Mouse (Mus musculus) heart, postnatal 0 days (tissue): Measurements from ENCODE around the gene Fam171a1. TPM values are rescaled to one million over a fixed set of nuclear protein-coding genes. Genes with fewer than 3 reads are reported as not detected.

Experiments
- ATAC-seq: fragments of 200-750 bp; cut with Nextera tagmentation; 2 replicates; pipeline ENCODE4 v1.8.0; 2017; ENCODE audit warnings: low read depth, moderate number of reproducible peaks, moderate library complexity; ENCODE audit not compliant: insufficient read depth
- DNase-seq: peaks from one replicate; pipeline ENCODE4 v3.0.0-alpha.2; 2016; ENCODE audit warnings: low spot score
- H3K27ac ChIP-seq: fragments of 300-500 bp; sonication (generic); 2 replicates; pipeline ENCODE4 v1.5.1; 2014; ENCODE audit warnings: low read depth, mild to moderate bottlenecking
- H3K27me3 ChIP-seq: fragments of 300-500 bp; sonication (generic); 2 replicates; pipeline ENCODE4 v1.6.1; 2014; ENCODE audit warnings: low read length, mixed read lengths; ENCODE audit not compliant: control insufficient read depth, insufficient read depth
- H3K36me3 ChIP-seq: fragments of 300-500 bp; sonication (generic); replicated peaks from 2 replicates; pipeline ENCODE4 v1.6.1; 2014; ENCODE audit warnings: low read length, mixed read lengths; ENCODE audit not compliant: control insufficient read depth, insufficient read depth
- H3K4me1 ChIP-seq: fragments of 300-500 bp; sonication (generic); 2 replicates; pipeline ENCODE4 v1.6.1; 2014; ENCODE audit warnings: antibody characterized with exemption; ENCODE audit not compliant: control insufficient read depth, insufficient read depth
- H3K4me2 ChIP-seq: fragments of 300-500 bp; sonication (generic); 2 replicates; pipeline ENCODE4 v1.6.1; 2014; ENCODE audit warnings: low read depth, mild to moderate bottlenecking, low read length, moderate library complexity
- H3K4me3 ChIP-seq: fragments of 300-500 bp; sonication (generic); 2 replicates; pipeline ENCODE4 v1.5.1; 2014; ENCODE audit warnings: low read depth, low read length
- H3K9ac ChIP-seq: fragments of 300-500 bp; sonication (generic); replicated peaks from 2 replicates; pipeline ENCODE4 v1.6.1; 2014; ENCODE audit warnings: low read depth, low read length, mixed read lengths
- H3K9me3 ChIP-seq: fragments of 300-500 bp; sonication (generic); replicated peaks from 2 replicates; pipeline ENCODE4 v1.6.1; 2016; ENCODE audit warnings: low read length; ENCODE audit not compliant: control insufficient read depth
- CTCF ChIP-seq: IDR thresholded peaks from 2 replicates; pipeline ENCODE4 v1.5.1; 2016; ENCODE audit warnings: antibody characterized with exemption, control low read depth, low read depth
- EP300 ChIP-seq: IDR thresholded peaks from 2 replicates; pipeline ENCODE4 v1.6.1; 2016; ENCODE audit warnings: antibody characterized with exemption, low read depth
- WGBS: fragments of 180-500 bp; shearing (Covaris S2); extraction: QIAGEN DNeasy Blood & Tissue Kit; methylation state at CpG from one replicate; pipeline ENCODE4 v1.1.7; 2014; 5-methylcytosine and 5-hydroxymethylcytosine counted together
- polyA plus RNA-seq: library from polyadenylated mRNA; unstranded; fragments of >200 nt; fragmentation: Nextera tagmentation; extraction: Ambion mirVana; gene quantifications from 2 replicates; pipeline ENCODE4 v1.2.1, GENCODE M21; 2015
- total RNA-seq: library from RNA; depleted of rRNA; stranded (reverse); fragments of >200 nt; gene quantifications from 2 replicates; pipeline ENCODE4 v1.2.3, GENCODE M21; 2014; ENCODE audit warnings: low replicate concordance

The Fam171a1 gene
- total and polyA plus RNA-seq, 2 experiments from 2014 or later: 15.4 to 28.1 TPM

DNA sequence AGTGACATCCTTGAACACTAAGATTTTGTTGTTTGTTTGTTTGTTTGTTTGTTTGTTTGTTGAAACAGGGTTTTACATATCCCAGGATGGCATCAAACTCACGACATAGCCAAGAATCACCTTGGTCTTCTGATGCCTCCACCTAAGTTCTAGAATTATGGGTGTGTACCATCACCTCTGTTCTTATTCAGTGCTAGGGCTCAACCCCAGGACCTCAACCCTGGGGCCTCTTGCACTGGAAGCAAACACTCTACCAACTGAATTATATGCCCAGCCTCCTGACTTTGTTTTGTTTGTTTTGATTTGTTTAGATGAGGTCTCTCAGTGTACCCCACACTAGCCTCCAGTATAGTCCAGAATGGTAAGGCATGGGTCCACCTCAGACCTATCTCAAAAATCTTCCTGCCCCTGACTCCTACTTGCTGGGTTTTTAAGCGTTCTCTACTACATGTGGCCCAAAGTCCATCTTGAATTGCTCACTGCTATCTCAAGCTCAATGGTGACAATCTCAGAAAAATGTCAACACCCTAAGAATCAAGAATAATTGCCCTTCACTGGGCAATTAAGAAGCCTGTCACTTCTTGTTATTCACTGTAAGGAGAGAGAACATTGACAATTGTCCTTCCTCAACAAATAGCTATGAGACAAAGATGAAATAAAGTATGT lies 12.6 kb upstream of the Fam171a1 start:
- ATAC-seq: no peak
- 57% methylated on average over 2 of the region's 2 CpGs for WGBS

GRCm38 (mm10) chr2:3102360-3102759 lies 11.7 kb upstream of the Fam171a1 start:
- H3K36me3 ChIP-seq: no peaks in the 10 kb centered on the region
- H3K27ac ChIP-seq: no peak overlapping the region
- ATAC-seq (no peak), DNase-seq (no peak)
- no peak overlapping the region for H3K4me2 ChIP-seq
- 35% methylated on average over 3 of the region's 3 CpGs for WGBS
- H3K9me3 ChIP-seq: 0 out of 2 replicates have a peak, but pooled peaks cover 2% of the 10 kb centered on the region
- peak; percentile 47; the same call in 1 of the 2 replicates for TF ChIP-seq EP300
- TF ChIP-seq CTCF: no peak
- no peaks in the 10 kb centered on the region for H3K4me1 ChIP-seq
- H3K4me3 ChIP-seq: no peak overlapping the region
- no peaks in the 10 kb centered on the region for H3K27me3 ChIP-seq
- H3K9ac ChIP-seq: no peak overlapping the region

More for the DNA sequence above, 12.6 kb upstream of the Fam171a1 start:
- Histone ChIP-seq H3K9ac (no peak overlapping the region), H3K4me3 (no peak overlapping the region), H3K36me3 (no peaks in the 10 kb centered on the region), H3K4me1 (no peaks in the 10 kb centered on the region), H3K27ac (no peak overlapping the region), H3K27me3 (no peaks in the 10 kb centered on the region), H3K9me3 (0 out of 2 replicates have a peak, but pooled peaks cover 2% of the 10 kb centered on the region), H3K4me2 (no peak overlapping the region)
- TF ChIP-seq CTCF (no peak), EP300 (no peak)
- no peak for DNase-seq

DNA sequence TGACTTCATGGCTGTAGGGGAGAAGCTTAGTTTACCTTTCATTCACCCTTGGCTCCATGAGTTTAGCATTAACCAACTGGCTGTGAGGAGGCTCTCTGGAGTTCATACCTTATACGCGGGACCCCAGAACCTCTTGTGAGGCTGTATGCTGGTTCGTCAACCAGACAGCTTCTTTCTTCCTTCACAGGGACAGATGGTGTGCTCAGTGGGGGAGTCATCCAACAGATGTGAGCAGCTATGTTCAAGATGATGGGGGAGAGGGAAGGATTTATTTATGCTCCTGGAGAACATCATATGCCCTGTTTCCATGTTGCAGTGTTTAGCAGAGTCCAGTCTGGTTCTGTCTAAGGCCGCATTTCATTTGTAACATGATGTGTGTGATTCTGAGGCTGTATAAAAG lies 6.6 kb upstream of the Fam171a1 start:
- TF ChIP-seq EP300 (no peak), CTCF (no peak)
- H3K36me3 ChIP-seq: no peaks in the 10 kb centered on the region
- WGBS: 82% methylated on average over 4 of the region's 4 CpGs
- no peak overlapping the region for H3K9ac ChIP-seq
- H3K27ac ChIP-seq: no peak overlapping the region
- ATAC-seq: no peak
- DNase-seq: no peak
- no peaks in the 10 kb centered on the region for H3K27me3 ChIP-seq
- H3K4me1 ChIP-seq: no peaks in the 10 kb centered on the region
- H3K9me3 ChIP-seq: no peaks in the 10 kb centered on the region
- H3K4me3 ChIP-seq: no peak overlapping the region
- no peak overlapping the region for H3K4me2 ChIP-seq

DNA sequence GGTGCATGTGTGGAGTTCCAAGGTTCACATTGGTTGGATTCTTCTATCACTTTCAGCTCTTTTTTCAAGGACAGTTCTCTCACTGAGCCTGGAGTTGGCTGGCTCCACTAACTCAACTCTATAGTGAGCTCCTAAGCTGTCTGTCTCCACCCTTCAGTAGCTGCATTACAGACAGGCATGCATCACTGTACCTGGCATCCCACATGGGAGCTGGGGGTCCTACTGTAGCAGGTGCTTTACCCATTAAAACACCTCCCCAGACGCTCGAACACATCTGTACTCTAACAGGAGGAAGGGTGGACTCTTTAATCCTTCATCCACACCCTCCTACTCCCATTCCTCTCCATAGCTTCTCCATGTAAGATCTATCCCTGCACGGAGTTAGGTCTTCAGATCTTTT lies 5.6 kb upstream of the Fam171a1 start:
- ATAC-seq: no peak
- Histone ChIP-seq H3K27ac (no peak overlapping the region), H3K36me3 (no peaks in the 10 kb centered on the region), H3K4me2 (no peak overlapping the region), H3K9ac (no peak overlapping the region), H3K4me1 (no peaks in the 10 kb centered on the region; the same call in 1 of the 2 replicates), H3K9me3 (no peaks in the 10 kb centered on the region), H3K4me3 (no peak overlapping the region), H3K27me3 (no peaks in the 10 kb centered on the region)
- DNase-seq: no peak
- TF ChIP-seq EP300 (no peak), CTCF (no peak)
- 51% methylated on average over 3 of the region's 3 CpGs for WGBS

- Histone ChIP-seq H3K9me3 (no peaks in the 10 kb centered on the region), H3K36me3 (no peaks in the 10 kb centered on the region), H3K27me3 (no peaks in the 10 kb centered on the region), H3K4me1 (no peaks in the 10 kb centered on the region; the same call in 1 of the 2 replicates), H3K27ac (no peak overlapping the region), H3K9ac (no peak overlapping the region), H3K4me2 (no peak overlapping the region), H3K4me3 (no peak overlapping the region)
- TF ChIP-seq EP300 (no peak), CTCF (no peak)
- ATAC-seq (no peak), DNase-seq (no peak)
- 61% methylated on average over 1 of the region's 1 CpGs for WGBS
Observed at GRCm38 (mm10) chr2:3108834-3109233, 5.2 kb upstream of the Fam171a1 start.

- Histone ChIP-seq H3K4me1 (peaks cover 13% of the 10 kb centered on the region), H3K27ac (0 out of 2 replicates have a peak overlapping the region, but pooled peaks have one; percentile 87), H3K4me2 (peak overlapping the region; percentile 86), H3K36me3 (no peaks in the 10 kb centered on the region), H3K9ac (0 out of 2 replicates have a peak overlapping the region, but pooled peaks have one; percentile 91), H3K27me3 (no peaks in the 10 kb centered on the region), H3K4me3 (peak overlapping the region; percentile 98), H3K9me3 (no peaks in the 10 kb centered on the region)
- DNase-seq (no peak), ATAC-seq (no peak; the same call in 1 of the 2 replicates)
- TF ChIP-seq CTCF: no peak
- no peak for TF ChIP-seq EP300
- 40% methylated on average over 2 of the region's 2 CpGs for WGBS
Observed at GRCm38 (mm10) chr2:3117855-3118202, 3.8 kb downstream of the Fam171a1 start.
